12 mouse cellular contexts compared by ENCODE assay signal in the genomic region with DNA sequence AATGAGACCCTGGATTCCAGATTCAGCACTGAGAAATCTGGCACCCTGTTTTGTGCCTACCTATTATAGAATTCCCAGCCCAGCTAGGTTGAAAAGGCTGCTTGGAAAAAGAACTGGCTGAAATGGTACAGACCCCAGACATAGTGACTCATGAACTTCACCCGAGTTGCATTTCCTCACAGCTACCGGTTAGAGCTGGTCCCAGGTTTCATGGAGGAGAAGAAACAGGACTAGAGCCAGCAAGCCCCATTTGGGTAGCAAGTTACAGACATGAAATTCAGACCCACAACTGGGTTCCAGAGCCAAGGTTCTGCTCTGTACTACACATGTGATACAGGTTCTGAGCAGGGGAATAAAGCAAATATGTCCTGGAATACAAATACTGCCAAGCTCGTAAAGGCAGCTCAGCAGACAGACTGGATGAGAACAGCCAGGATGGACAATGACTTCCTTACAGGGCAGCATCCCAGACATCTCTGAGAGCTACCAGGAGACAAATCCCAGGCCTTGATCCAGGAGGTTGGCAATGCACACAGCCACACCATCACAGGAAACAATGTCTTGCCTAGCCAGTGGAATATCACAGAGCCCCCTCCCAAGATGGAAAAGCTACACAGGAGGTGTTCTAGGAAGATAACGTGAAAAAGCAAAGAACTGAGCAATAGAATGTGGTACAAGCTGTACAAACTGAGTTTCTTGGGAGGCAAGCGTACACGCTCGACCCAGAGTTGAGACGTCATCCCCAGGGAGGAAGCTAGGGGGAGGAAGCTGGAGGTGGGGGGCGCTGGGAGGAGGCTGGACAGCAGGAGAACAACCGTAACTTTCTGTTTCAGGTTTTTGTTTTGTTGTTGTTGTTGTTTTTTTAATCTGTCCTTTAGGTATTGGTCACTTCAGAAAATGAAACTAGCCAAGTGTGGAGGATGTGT. TPM values are rescaled to one million over a fixed set of nuclear protein-coding genes. Genes with fewer than 3 reads are reported as not detected.
DNase-seq lines count a peak whose midpoint lies in the region; ATAC-seq and TF ChIP-seq lines count a peak whose summit lies in the region.
"Had no signal": no experiment of that assay in that cellular context is flagged by ENCODE, and none has a peak within 500 bp of the region (broad histone marks: within the 10 kb centered on the region; RNA-seq: fewer than 3 reads in every experiment).

No protein-coding gene starts in this region.

- intact Hi-C loops in heart, postnatal 36 days (cut with DNase I) = no loop called here

- no peaks in the 10 kb centered on the region for H3K9me3 ChIP-seq in megakaryocyte, embryonic 14.5 days
- H3K9me3 ChIP-seq in embryonic facial prominence, embryonic 14.5 days (ENCODE audit: control insufficient read depth, low read length) = no peaks in the 10 kb centered on the region
- H3K9me3 ChIP-seq in liver, postnatal 0 days (ENCODE audit: low read length) = no peaks in the 10 kb centered on the region
- H3K9me3 ChIP-seq: G1E had no signal

- H3K27ac ChIP-seq in embryonic facial prominence, embryonic 14.5 days (replicated peaks; ENCODE audit: low read depth, low read length) = peak overlapping the region; percentile 96
- peak overlapping the region; percentile 64 for H3K27ac ChIP-seq in liver, postnatal 0 days (ENCODE audit: low read depth)

- no peak for ATAC-seq in megakaryocyte, adult 5-6 weeks (ENCODE audit: poor library complexity, severe bottlenecking)
- ATAC-seq in embryonic facial prominence, embryonic 14.5 days (ENCODE audit: low read depth) = no peak
- ATAC-seq in liver, postnatal 0 days = no peak
- ATAC-seq: midbrain, embryonic 16.5 days had no signal

- 56% methylated on average over 10 of the region's 10 CpGs for WGBS in embryonic facial prominence, embryonic 14.5 days
- WGBS in liver, postnatal 0 days (ENCODE audit: insufficient replicate concordance) = 53% methylated on average over 10 of the region's 10 CpGs

- DNase-seq in heart, adult 11 months = peak; percentile 95
- no peak for DNase-seq in heart, postnatal 36 days
- no peak for DNase-seq in embryonic facial prominence, embryonic 14.5 days (ENCODE audit: low spot score)
- no peak for DNase-seq in liver, postnatal 0 days
- no peak for DNase-seq in lung, postnatal 10 days
- DNase-seq in layer of hippocampus, adult 8-10 months (ENCODE audit: low spot score in 2 of 2) = no peak
- DNase-seq: right cerebral cortex, postnatal 14 days had no signal

- peaks cover 35% of the 10 kb centered on the region for H3K36me3 ChIP-seq in megakaryocyte, embryonic 14.5 days (replicated peaks; ENCODE audit: low read length)
- H3K36me3 ChIP-seq in embryonic facial prominence, embryonic 14.5 days (ENCODE audit: control insufficient read depth, insufficient read depth, low read length) = peaks cover 7% of the 10 kb centered on the region; the same call in 1 of the 2 replicates
- H3K36me3 ChIP-seq in liver, postnatal 0 days (replicated peaks; ENCODE audit: insufficient read depth, low read length) = no peaks in the 10 kb centered on the region

- TF ChIP-seq EP300 in liver, postnatal 0 days (IDR thresholded peaks at IDR 0.05; ENCODE audit: low read depth) = no peak

- no peaks in the 10 kb centered on the region for H3K27me3 ChIP-seq in megakaryocyte, embryonic 14.5 days (replicated peaks)
- H3K27me3 ChIP-seq in embryonic facial prominence, embryonic 14.5 days (replicated peaks; ENCODE audit: control insufficient read depth, insufficient read depth, low read length) = no peaks in the 10 kb centered on the region
- H3K27me3 ChIP-seq in liver, postnatal 0 days (ENCODE audit: insufficient read depth, low read length) = no peaks in the 10 kb centered on the region

- peak overlapping the region; percentile 100 for H3K4me3 ChIP-seq in megakaryocyte, embryonic 14.5 days (replicated peaks)
- no peak overlapping the region for H3K4me3 ChIP-seq in embryonic facial prominence, embryonic 14.5 days (ENCODE audit: low read depth, low read length)
- 0 out of 2 replicates have a peak overlapping the region, but pooled peaks have one; percentile 5 for H3K4me3 ChIP-seq in liver, postnatal 0 days (ENCODE audit: low read depth, low read length)

- H3K4me1 ChIP-seq in megakaryocyte, embryonic 14.5 days = peaks cover 81% of the 10 kb centered on the region
- peaks cover 31% of the 10 kb centered on the region for H3K4me1 ChIP-seq in embryonic facial prominence, embryonic 14.5 days (ENCODE audit: control insufficient read depth, insufficient read depth, low read length)
- peaks cover 44% of the 10 kb centered on the region for H3K4me1 ChIP-seq in liver, postnatal 0 days (ENCODE audit: insufficient read depth)

- peak overlapping the region; percentile 63 for H3K4me2 ChIP-seq in embryonic facial prominence, embryonic 14.5 days (ENCODE audit: low read depth, low read length)
- peak overlapping the region; percentile 58 for H3K4me2 ChIP-seq in liver, postnatal 0 days (ENCODE audit: low read depth, low read length)

- H3K9ac ChIP-seq in embryonic facial prominence, embryonic 14.5 days (ENCODE audit: low read depth, low read length) = 0 out of 2 replicates have a peak overlapping the region, but pooled peaks have one; percentile 25
- peak overlapping the region; percentile 31; the same call in 1 of the 2 replicates for H3K9ac ChIP-seq in liver, postnatal 0 days (replicated peaks)

- TF ChIP-seq CTCF in liver, postnatal 0 days (IDR thresholded peaks at IDR 0.05; ENCODE audit: low read depth) = peak; percentile 33

RNA-seq across cellular contexts. Expression of gene Bicra, which starts 4.6 kb away (rescaled TPM):
- 1 to 10 TPM; 8.1 to 8.2 TPM for total RNA-seq in heart, postnatal 36 days (2021)
- 30.6 and 132 TPM in 2 replicates for polyA plus RNA-seq in megakaryocyte, embryonic 14.5 days (2012; ENCODE audit: insufficient read depth, low replicate concordance)
- total RNA-seq in megakaryocyte, adult 5-6 weeks (2015) = 19.5 and 28.6 TPM in 2 replicates
- 1.9 and 2.8 TPM in 2 replicates for total RNA-seq in megakaryocyte, adult 5-6 weeks (2017)
- 6.7 and 7.7 TPM in 2 replicates for polyA plus RNA-seq in embryonic facial prominence, embryonic 14.5 days (2014; fragmentation: Nextera tagmentation; extraction: Ambion mirVana)
- 0.95 and 1.0 TPM in 2 replicates for polyA plus RNA-seq in liver, postnatal 0 days (2015; fragmentation: Nextera tagmentation; extraction: Ambion mirVana)
- 10 to 100 TPM; 15.4 to 20.0 (median 17.2) TPM for total RNA-seq in layer of hippocampus, adult 8-10 months (2022)

RNA-seq across cellular contexts. Expression of gene Zfp541, which starts 18.5 kb away (rescaled TPM):
- total RNA-seq in heart, postnatal 36 days (2021) = not detected
- polyA plus RNA-seq in megakaryocyte, embryonic 14.5 days (2012; ENCODE audit: insufficient read depth, low replicate concordance) = 0.15 TPM in 1 of 2 replicates, not detected in the other
- 0.16 and 0.27 TPM in 2 replicates for total RNA-seq in megakaryocyte, adult 5-6 weeks (2015)
- 0.53 TPM in 1 of 2 replicates, not detected in the other for total RNA-seq in megakaryocyte, adult 5-6 weeks (2017)
- 0.07 and 0.24 TPM in 2 replicates for polyA plus RNA-seq in embryonic facial prominence, embryonic 14.5 days (2014; fragmentation: Nextera tagmentation; extraction: Ambion mirVana)
- not detected in 2 replicates for polyA plus RNA-seq in liver, postnatal 0 days (2015; fragmentation: Nextera tagmentation; extraction: Ambion mirVana)
- total RNA-seq in layer of hippocampus, adult 8-10 months (2022) = under 1 TPM; 0.67 to 0.98 (median 0.84) TPM
- total RNA-seq: G1E had no signal
- polyA plus RNA-seq: G1E; large intestine, adult 2 months had no signal

RNA-seq across cellular contexts. Expression of gene Napa, which starts 55.1 kb away (rescaled TPM):
- total RNA-seq in heart, postnatal 36 days (2021) = 10 to 100 TPM; 81.3 to 84.7 TPM
- 161 and 318 TPM in 2 replicates for polyA plus RNA-seq in megakaryocyte, embryonic 14.5 days (2012; ENCODE audit: insufficient read depth, low replicate concordance)
- 62.0 and 65.7 TPM in 2 replicates for total RNA-seq in megakaryocyte, adult 5-6 weeks (2015)
- 39.8 and 39.9 TPM in 2 replicates for total RNA-seq in megakaryocyte, adult 5-6 weeks (2017)
- polyA plus RNA-seq in embryonic facial prominence, embryonic 14.5 days (2014; fragmentation: Nextera tagmentation; extraction: Ambion mirVana) = 190 and 203 TPM in 2 replicates
- polyA plus RNA-seq in liver, postnatal 0 days (2015; fragmentation: Nextera tagmentation; extraction: Ambion mirVana) = 96.6 and 105 TPM in 2 replicates
- 100 to 1,000 TPM; 289 to 306 (median 297) TPM for total RNA-seq in layer of hippocampus, adult 8-10 months (2022)
